Mouse (Mus musculus) E14TG2a.4 (cell line): Measurements from ENCODE around the gene Alk.

Experiments
- H3K27me3 ChIP-seq: 2 replicates; pipeline ENCODE4 v1.6.1; 2014; ENCODE audit warnings: low read length, control low read depth; ENCODE audit not compliant: insufficient read depth
- H3K36me3 ChIP-seq: 2 replicates; pipeline ENCODE4 v1.6.1; 2014; ENCODE audit warnings: low read length, control low read depth; ENCODE audit not compliant: insufficient read depth
- H3K4me1 ChIP-seq: replicated peaks from 2 replicates; pipeline ENCODE4 v1.6.1; 2014; ENCODE audit warnings: low read depth, low read length, control low read depth
- H3K4me3 ChIP-seq: replicated peaks from 2 replicates; pipeline ENCODE4 v1.5.1; 2014; ENCODE audit warnings: mild to moderate bottlenecking, low read length
- H3K9me3 ChIP-seq: 2 replicates; pipeline ENCODE4 v1.6.1; 2014; ENCODE audit warnings: low read length, control low read depth
- CTCF ChIP-seq: conservative IDR thresholded peaks from 2 replicates; pipeline ENCODE4 v1.5.1; 2014; ENCODE audit warnings: low read length
- NANOG ChIP-seq: IDR thresholded peaks from 2 replicates; pipeline ENCODE4 v1.6.1; 2014; ENCODE audit warnings: borderline replicate concordance, low read length, mixed read lengths
- POU5F1 ChIP-seq: IDR thresholded peaks from 2 replicates; pipeline ENCODE4 v1.6.1; 2014; ENCODE audit warnings: low read length, borderline replicate concordance

The Alk gene

GRCm38 (mm10) chr17:71976661-71977060 is 627.8 kb downstream of the Alk start:
- Histone ChIP-seq H3K4me1 (no peaks in the 10 kb centered on the region), H3K27me3 (no peaks in the 10 kb centered on the region), H3K36me3 (no peaks in the 10 kb centered on the region), H3K9me3 (peaks cover 13% of the 10 kb centered on the region), H3K4me3 (no peak overlapping the region)
- TF ChIP-seq NANOG = no peak
- no peak for TF ChIP-seq CTCF
- TF ChIP-seq POU5F1 = no peak

GRCm38 (mm10) chr17:71973704-71974103 is 630.7 kb downstream of the Alk start:
- H3K36me3 ChIP-seq = no peaks in the 10 kb centered on the region
- TF ChIP-seq NANOG = no peak
- no peak for TF ChIP-seq POU5F1
- TF ChIP-seq CTCF = no peak
- peaks cover 13% of the 10 kb centered on the region for H3K9me3 ChIP-seq
- H3K27me3 ChIP-seq = no peaks in the 10 kb centered on the region
- H3K4me3 ChIP-seq = no peak overlapping the region
- no peaks in the 10 kb centered on the region for H3K4me1 ChIP-seq

GRCm38 (mm10) chr17:71967356-71967755 is 637.1 kb downstream of the Alk start:
- Histone ChIP-seq H3K4me3 (no peak overlapping the region), H3K4me1 (no peaks in the 10 kb centered on the region), H3K27me3 (no peaks in the 10 kb centered on the region), H3K9me3 (peaks cover 4% of the 10 kb centered on the region), H3K36me3 (no peaks in the 10 kb centered on the region)
- TF ChIP-seq NANOG (no peak), POU5F1 (no peak), CTCF (no peak)

GRCm38 (mm10) chr17:71965733-71966606 is 638.5 kb downstream of the Alk start:
- Histone ChIP-seq H3K36me3 (no peaks in the 10 kb centered on the region), H3K27me3 (no peaks in the 10 kb centered on the region), H3K9me3 (no peaks in the 10 kb centered on the region), H3K4me3 (no peak overlapping the region), H3K4me1 (no peaks in the 10 kb centered on the region)
- TF ChIP-seq POU5F1 = no peak

- H3K27me3 ChIP-seq = no peaks in the 10 kb centered on the region
- H3K36me3 ChIP-seq = no peaks in the 10 kb centered on the region
- H3K4me1 ChIP-seq = no peaks in the 10 kb centered on the region
- no peaks in the 10 kb centered on the region for H3K9me3 ChIP-seq
- no peak overlapping the region for H3K4me3 ChIP-seq
- no peak for TF ChIP-seq POU5F1
- TF ChIP-seq CTCF = no peak
- no peak for TF ChIP-seq NANOG
Measured at GRCm38 (mm10) chr17:71964610-71965009, 639.8 kb downstream of the Alk start.

GRCm38 (mm10) chr17:71962746-71963145 is 641.7 kb downstream of the Alk start:
- H3K36me3 ChIP-seq = no peaks in the 10 kb centered on the region
- no peaks in the 10 kb centered on the region for H3K27me3 ChIP-seq
- H3K4me1 ChIP-seq = no peaks in the 10 kb centered on the region
- no peaks in the 10 kb centered on the region for H3K9me3 ChIP-seq
- no peak overlapping the region for H3K4me3 ChIP-seq
- TF ChIP-seq NANOG (no peak), CTCF (no peak), POU5F1 (no peak)

- TF ChIP-seq NANOG (no peak), POU5F1 (no peak), CTCF (no peak)
- H3K4me3 ChIP-seq = no peak overlapping the region
- H3K9me3 ChIP-seq = peaks cover 26% of the 10 kb centered on the region
- no peaks in the 10 kb centered on the region for H3K36me3 ChIP-seq
- H3K27me3 ChIP-seq = no peaks in the 10 kb centered on the region
- H3K4me1 ChIP-seq = no peaks in the 10 kb centered on the region
Measured at GRCm38 (mm10) chr17:71955011-71955410, 649.4 kb downstream of the Alk start.

- TF ChIP-seq NANOG = no peak
- no peak for TF ChIP-seq POU5F1
- TF ChIP-seq CTCF = no peak
- no peak overlapping the region for H3K4me3 ChIP-seq
- H3K4me1 ChIP-seq = no peaks in the 10 kb centered on the region
- H3K27me3 ChIP-seq = no peaks in the 10 kb centered on the region
- peaks cover 26% of the 10 kb centered on the region for H3K9me3 ChIP-seq
- no peaks in the 10 kb centered on the region for H3K36me3 ChIP-seq
Measured at GRCm38 (mm10) chr17:71954217-71954844, 650.1 kb downstream of the Alk start.

GRCm38 (mm10) chr17:71950968-71951367 is 653.5 kb downstream of the Alk start:
- no peaks in the 10 kb centered on the region for H3K36me3 ChIP-seq
- TF ChIP-seq CTCF (no peak), NANOG (no peak), POU5F1 (no peak)
- H3K4me3 ChIP-seq = no peak overlapping the region
- H3K27me3 ChIP-seq = peaks cover 5% of the 10 kb centered on the region; the same call in 1 of the 2 replicates
- H3K9me3 ChIP-seq = peaks cover 26% of the 10 kb centered on the region
- no peaks in the 10 kb centered on the region for H3K4me1 ChIP-seq
